Mouse (Mus musculus) kidney, adult 2 months (tissue): ENCODE results near the gene Wdr93.

Experiments used
- CTCF ChIP-seq: fragments of 200-500 bp; conservative IDR thresholded peaks from 2 replicates; pipeline ENCODE4 v1.5.1; 2011; ENCODE audit warnings: low read depth, mild to moderate bottlenecking, control low read depth, low read length, moderate library complexity, mixed read lengths; ENCODE audit not compliant: insufficient read depth, insufficient read length
- POLR2A ChIP-seq: fragments of 200-500 bp; IDR thresholded peaks from one replicate; pipeline ENCODE4 v1.6.1; 2011; ENCODE audit warnings: low read depth, low read length, control low read depth

DNA sequence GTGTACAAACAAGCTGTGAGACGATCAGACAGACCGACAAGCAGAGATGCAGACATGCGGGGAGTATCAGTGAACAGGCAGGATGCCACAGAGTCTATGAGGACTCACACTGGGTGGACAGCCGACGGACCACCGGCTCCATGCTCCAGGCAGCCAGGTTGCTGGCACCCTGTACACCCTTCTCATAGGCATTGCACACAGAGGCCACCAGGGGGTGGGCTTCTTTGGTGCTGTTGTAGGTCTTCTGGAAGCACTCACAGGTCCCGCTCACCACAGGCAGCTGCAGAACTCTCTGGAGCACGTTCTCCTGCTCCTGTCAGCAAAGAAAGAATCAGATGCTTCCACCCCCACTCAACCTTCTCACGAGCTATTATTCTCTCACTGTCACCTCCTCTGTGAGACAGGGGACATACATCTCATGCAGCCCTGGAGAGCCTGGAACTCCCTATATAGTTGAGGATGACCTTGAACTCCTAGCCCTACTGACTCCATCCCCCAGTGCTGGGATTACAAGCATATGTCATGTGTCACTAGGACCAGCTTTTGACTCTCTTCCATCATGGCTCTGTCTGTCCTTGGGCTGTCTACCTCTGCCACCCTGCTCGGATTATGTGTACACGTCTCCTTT is 13.1 kb upstream of the Wdr93 start:
- peak; percentile 34; the same call in 1 of the 2 replicates for TF ChIP-seq CTCF
- no peak for TF ChIP-seq POLR2A
